Mouse (Mus musculus): ENCODE results near the gene Slc9a3r1. TPM values are rescaled to one million over a fixed set of nuclear protein-coding genes. Genes with fewer than 3 reads are reported as not detected.

Gene Slc9a3r1
- total RNA-seq, 2 experiments from 2014 or later: 76.2 to 83.0 TPM

DNA sequence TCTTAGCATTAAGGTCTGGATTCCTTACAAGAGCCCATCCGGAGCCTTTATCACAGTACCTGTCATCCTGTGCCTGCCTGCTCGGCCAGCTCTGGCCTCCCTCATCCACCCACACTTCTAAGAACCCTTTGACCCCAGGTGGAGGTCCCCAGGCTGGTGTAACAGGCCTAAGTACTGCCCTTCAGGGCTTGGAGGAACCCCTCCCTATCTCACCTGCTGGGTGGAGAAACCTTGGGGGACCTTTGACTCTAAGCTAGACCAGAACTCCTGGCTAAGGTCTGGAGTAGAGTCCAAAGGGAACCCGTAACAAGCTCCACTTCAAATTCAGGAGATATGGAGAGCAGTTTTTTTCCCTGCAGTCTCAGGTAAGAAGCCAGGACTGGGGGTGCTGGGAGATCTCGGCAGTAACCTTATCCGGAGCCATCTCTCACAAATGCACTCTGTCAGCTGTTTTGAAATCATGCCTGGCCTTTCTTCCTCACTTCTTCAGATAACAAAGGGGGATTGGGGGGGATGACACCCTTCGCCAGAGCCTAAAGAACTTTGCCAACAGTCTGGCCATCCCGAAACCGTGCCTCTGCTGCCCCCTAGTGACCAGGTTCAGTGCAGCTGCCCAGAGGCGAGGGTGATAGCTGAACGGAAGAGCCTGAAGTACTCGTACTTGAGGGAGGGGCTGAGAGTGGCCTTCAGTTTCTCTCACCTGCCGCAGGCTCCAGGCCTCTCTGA lies 18.9 kb downstream of the Slc9a3r1 start:
- intact Hi-C loops (cut with DNase I): loop anchor here (2.0 kb wide), 1 partner anchor 19 kb away; the partner anchor contains the start of gene Slc9a3r1

DNA sequence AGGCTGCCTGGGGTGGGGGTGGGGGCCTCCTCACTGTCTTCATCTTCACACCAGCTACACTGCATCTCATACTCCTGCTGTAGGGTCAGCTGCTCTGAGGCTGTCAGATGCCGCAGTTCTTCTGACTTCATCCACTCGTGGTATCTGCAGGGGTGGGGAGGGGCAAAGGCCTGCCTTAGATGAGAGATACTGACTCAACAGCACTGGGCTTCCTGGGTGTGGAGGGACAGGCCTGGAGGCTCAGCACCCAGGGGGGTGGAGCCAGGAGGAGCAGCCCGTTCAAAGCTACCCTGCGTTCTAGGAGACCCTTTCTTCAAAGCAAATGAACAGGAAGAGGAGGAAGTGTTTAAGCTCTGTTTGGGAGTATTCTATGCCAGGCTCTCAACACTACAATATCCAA lies 21.8 kb downstream of the Slc9a3r1 start:
- intact Hi-C loops (cut with DNase I): no loop called here
- DNase-seq (ENCODE audit: low spot score in 2 of 2): no peak

More for the DNA sequence above, 18.9 kb downstream of the Slc9a3r1 start:
- peak; percentile 73 to 80 for DNase-seq (ENCODE audit: low spot score in 2 of 2)

DNA sequence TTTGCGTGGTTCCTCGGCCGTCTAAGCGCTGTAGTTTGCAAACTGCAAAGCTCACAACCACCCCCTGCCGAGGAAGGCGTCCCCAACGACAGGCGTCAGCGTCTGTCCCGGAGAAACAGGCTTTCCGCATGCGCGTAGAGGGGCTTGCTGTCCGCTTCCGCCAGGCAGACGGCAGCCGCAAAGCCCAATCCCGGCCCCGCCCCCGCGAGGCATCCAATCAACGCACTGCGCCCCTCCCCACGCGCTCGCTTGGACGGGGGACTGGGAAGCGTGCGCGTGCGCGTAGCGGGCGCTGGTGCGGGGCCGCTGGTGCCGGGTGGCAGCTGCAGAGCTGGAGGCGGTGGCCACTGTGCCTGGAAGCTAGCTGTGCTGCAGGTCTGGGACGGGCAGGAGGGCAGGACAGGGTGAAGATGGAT lies 24.1 kb downstream of the Slc9a3r1 start, which contains the start of gene Tmem104:
Gene Tmem104 (plus strand): TSS at position 264 of the 416 bp plus-strand sequence.
- DNase-seq (ENCODE audit: low spot score in 2 of 2): peak; percentile 99
- intact Hi-C loops (cut with DNase I): no loop called here

DNA sequence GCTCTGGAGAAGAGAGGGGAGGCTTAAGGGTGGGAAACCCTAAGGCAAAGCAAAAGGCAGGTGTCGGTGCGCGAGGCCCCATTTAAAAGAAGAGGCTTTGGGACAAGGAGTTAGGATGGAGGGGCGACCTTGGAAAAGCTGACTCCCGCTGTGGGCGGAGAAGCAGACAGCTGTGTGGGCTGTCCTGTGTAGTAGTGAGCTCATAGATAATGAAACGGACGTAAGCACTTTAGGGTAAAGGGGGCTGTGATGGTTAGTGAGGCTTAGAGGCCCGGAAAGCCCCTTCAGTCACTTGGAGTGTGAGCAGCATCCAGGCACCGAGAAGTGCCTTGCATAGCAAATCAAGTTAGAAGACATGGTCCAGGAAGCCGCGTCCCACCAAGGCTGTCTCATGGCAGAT lies 24.6 kb downstream of the Slc9a3r1 start, which contains the start of gene Nat9:
Gene Nat9 (minus strand): TSS at position 167 of the 400 bp plus-strand sequence.
- no peak for DNase-seq (ENCODE audit: low spot score in 2 of 2)
- intact Hi-C loops (cut with DNase I): no loop called here

DNA sequence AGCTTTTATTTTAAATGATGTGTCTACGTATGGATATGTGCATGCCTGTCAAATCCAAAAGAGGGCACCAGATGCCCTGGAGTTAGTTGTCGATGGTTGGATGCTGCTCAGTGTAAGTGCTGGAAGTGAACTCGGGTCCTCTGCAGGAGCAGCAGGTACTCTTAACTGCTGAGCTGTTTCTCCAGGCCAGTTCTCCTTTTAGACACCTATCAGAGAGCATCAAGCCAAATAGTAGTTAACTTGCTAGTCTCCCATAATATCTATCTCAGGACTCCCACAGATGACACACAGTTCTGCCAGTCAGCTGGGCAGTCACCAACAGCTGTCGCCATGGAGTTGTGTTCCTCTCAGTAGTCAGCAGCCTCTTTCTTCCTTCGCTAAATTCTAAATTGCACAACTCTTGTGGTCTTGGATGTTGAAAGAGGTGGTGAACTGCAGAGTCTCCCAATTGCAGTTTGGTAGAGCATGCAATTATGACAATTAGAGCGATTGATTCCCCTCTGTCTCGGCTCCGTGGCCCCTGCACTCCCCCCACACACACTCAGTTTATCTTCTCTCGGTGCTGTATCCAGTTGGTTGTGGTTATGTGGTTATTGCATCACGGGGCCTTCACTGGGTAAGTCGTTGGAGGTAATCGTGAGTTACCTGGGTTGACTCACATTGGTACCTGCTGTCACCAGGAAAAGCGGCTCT lies 25.5 kb downstream of the Slc9a3r1 start:
- intact Hi-C loops (cut with DNase I): no loop called here

DNA sequence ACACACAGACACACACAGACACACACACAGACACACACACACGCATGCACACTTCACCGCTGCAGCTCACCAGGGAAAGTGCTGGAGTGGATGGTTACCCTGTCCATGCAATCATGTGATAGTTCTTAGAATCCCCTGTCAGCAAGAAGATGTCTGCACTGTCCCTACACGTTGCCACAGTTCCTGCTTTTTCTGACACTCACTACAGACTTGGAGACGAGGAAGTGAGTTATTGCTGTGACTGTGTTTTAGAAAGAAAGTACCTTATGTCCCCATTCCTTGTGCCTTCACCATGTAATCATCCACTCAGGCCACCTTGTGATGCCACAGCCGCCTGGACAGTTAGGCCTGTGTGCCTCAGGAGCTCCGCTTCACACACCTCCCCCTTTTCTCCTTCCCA lies 26.2 kb downstream of the Slc9a3r1 start:
- intact Hi-C loops (cut with DNase I): no loop called here
- DNase-seq (ENCODE audit: low spot score in 2 of 2): no peak

More for the DNA sequence above, 25.5 kb downstream of the Slc9a3r1 start:
- DNase-seq (ENCODE audit: low spot score in 2 of 2): no peak

DNA sequence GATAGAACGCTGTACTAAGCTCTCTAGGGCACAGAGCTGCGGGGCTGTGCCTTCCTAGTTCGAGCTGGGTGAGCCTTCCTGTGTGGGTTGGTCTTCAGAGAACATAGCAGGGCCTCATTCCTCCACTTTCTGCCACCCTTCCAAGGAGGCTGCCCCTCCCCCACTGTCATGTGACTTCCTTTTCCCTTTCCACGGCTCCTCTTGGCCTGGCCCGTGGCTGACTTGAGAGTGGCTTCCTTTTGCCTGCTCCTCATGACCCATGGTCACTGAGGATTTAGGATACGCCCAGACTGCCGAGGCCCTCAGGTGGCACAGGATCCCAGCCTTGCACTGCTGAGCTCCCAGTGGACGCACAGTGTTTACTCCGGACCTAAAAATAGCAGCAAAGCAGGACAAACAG lies 29.0 kb downstream of the Slc9a3r1 start:
- peak in 1 of 2 experiments; percentile 49 for DNase-seq (ENCODE audit: low spot score in 2 of 2)
- intact Hi-C loops (cut with DNase I): no loop called here

DNA sequence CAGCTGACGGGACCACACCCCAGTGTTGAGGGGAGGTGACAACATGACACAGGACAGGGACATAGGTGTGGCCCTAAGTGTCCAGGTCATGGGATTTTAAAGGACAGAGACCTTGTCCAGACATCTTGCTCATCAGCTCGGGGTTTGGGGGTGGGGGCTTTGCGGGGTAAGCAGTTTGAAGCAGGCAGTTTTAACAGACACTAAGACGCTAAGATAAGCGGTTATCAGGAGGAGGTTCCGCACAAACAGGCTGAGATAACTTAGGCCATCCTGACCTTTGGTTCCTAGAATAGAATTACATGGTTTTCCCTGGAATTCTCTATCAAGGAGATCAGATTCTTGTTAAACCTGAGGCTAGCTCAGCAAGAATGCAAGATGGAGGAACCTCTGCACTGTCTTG lies 31.6 kb downstream of the Slc9a3r1 start:
- DNase-seq (ENCODE audit: low spot score in 2 of 2): no peak
- intact Hi-C loops (cut with DNase I): no loop called here

DNA sequence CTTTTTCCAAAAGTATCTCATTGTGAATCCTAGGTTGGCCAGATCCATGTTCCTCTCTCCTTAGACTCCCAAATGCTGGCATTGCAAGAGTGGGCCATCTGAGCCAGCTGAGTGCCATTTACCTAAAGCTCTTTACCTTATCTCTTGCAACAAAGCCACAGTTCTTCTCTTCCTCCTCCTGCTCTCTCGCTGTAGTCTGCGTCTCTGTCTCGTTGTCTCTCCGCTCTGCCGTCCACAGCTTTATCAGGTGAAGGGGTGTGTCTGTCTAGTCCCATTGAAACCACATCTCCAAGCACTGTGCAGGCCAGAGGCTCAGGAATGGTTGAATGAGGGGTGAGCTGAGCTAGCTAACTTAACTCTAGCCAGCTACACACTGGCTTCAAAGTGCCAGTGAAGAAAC lies 32.8 kb downstream of the Slc9a3r1 start:
- DNase-seq (ENCODE audit: low spot score in 2 of 2): no peak
- intact Hi-C loops (cut with DNase I): no loop called here

DNA sequence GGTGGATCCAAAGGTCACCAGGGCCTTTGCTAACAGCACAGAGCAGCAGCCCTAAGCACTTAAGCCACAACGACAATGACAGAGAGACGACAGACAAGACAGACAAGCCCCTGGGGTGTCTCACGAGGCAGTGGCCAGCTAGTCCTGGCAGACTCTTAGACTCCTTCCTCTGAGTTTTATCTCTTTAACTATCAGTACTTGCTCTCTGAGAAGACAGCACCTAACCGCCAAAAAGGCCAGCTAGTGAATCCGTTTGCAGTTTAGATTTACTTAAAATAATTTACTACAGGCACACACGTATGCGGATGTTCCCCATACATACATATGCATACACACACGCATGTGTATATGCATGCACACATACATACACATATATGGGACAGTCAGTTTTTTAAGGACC lies 34.4 kb downstream of the Slc9a3r1 start:
- no peak for DNase-seq (ENCODE audit: low spot score in 2 of 2)

DNA sequence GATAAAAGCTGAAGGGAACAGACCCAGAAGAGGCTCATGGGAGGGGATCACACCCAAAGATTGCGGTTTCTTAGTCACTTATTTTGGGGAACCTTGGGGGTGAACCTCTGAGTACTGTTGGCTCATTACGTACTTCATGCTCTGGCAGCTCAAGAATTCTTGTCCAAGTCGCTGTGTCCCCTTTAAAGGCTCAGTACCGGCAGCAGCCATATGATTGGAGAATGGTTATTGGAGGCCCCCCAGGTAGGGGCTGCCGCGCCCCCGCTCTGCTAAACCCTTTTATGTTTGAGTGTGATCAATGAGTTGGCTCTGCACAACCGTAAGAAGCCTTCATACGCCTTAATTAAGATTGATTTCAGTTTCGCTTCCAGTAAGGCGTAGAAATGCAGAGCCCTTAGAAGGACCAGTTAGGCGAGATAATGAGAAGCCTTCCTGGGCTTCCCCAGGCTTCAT lies 35.8 kb downstream of the Slc9a3r1 start:
- intact Hi-C loops (cut with DNase I): no loop called here
- no peak for DNase-seq (ENCODE audit: low spot score in 2 of 2)

More for the DNA sequence above, 34.4 kb downstream of the Slc9a3r1 start:
- intact Hi-C loops (cut with DNase I): no loop called here

DNA sequence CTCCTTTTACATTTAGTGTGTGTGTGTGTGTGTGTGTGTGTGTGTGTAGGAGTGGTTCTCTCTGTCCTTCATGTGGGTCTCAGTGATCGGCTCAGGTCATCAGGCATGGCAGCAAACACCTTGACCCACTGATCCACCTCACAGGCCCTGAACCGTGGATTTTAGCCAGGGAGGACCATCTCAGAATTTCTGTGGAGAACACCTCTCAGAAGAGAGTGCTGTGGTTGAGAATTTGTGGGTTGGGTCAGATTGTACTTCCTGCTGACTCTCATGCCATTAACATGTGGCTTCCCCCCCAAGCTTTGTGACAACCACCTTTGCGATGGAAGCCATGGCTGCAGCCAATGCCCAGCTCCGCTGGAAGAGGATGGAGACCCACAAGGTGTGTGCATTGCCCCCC lies 37.4 kb downstream of the Slc9a3r1 start:
- no peak for DNase-seq (ENCODE audit: low spot score in 2 of 2)
- intact Hi-C loops (cut with DNase I): loop anchor here (5.0 kb wide), 1 partner anchor 152 kb away; no protein-coding TSS in a partner anchor

DNA sequence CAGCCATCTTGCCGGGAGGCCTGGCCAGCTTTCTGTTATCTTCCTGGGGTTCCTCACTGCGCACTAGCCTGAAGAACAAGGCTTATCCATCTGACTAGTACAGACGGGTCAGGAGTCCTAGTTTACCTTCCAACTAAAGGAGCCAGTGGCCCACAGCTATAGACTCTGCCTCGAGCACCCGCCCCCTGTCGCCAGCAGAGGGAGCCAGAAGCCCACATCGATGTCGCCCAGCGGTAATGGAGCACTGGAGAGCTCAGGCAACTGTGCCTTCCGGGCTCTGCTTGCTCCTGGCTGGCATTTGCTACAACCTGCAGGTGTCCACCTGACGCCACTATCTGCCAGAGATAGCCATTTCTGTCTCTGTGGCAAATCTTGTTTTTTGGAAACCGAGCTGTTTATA lies 39.2 kb downstream of the Slc9a3r1 start:
- intact Hi-C loops (cut with DNase I): loop anchor here (2.0 to 5.0 kb wide), 2 partner anchors 68 to 150 kb away; no protein-coding TSS in a partner anchor
- DNase-seq (ENCODE audit: low spot score in 2 of 2): peak; percentile 80 to 88

DNA sequence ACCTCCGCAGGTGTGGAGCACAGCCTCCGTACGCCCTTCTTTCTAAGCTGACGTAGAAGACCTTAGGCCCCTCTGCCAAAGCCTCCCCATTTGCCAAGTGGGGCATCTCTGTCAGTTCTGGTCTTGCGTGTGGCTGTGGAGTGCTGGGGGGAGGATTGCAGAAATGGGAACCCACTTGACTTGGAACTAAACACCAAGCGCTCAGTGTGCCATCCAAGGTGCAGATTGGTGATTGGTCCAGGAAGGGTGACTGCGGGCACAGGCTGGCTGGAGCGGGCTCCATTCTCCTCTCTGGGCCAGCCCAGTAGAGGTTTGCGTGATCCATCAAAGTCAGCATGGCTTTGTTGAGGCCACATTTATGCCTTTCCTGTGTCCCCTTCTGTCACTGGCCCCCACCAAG lies 39.6 kb downstream of the Slc9a3r1 start:
- DNase-seq (ENCODE audit: low spot score in 2 of 2): no peak
- intact Hi-C loops (cut with DNase I): loop anchor here (2.0 to 5.0 kb wide), 2 partner anchors 68 to 150 kb away; no protein-coding TSS in a partner anchor

DNA sequence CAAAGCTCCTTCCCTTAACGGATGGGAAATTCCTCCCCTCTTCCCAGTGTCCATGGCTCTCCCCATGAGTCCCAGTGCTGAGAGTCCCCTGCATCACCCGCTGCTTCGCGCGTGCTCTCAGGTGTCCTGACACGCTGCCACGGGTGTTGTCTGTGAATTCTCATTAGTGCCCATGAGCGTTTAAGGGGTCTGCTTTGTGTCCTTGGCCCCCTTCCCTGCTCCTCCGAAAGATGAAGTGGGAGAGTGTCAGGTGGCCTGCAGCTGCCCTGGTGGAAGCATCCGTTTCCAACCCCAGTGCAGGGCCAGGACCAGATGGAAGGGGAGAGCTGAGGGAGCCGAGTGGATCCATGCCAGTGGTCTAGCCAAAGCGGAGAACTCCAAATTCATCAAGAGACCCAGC lies 45.0 kb downstream of the Slc9a3r1 start:
- intact Hi-C loops (cut with DNase I): no loop called here
- DNase-seq (ENCODE audit: low spot score in 2 of 2): no peak

DNA sequence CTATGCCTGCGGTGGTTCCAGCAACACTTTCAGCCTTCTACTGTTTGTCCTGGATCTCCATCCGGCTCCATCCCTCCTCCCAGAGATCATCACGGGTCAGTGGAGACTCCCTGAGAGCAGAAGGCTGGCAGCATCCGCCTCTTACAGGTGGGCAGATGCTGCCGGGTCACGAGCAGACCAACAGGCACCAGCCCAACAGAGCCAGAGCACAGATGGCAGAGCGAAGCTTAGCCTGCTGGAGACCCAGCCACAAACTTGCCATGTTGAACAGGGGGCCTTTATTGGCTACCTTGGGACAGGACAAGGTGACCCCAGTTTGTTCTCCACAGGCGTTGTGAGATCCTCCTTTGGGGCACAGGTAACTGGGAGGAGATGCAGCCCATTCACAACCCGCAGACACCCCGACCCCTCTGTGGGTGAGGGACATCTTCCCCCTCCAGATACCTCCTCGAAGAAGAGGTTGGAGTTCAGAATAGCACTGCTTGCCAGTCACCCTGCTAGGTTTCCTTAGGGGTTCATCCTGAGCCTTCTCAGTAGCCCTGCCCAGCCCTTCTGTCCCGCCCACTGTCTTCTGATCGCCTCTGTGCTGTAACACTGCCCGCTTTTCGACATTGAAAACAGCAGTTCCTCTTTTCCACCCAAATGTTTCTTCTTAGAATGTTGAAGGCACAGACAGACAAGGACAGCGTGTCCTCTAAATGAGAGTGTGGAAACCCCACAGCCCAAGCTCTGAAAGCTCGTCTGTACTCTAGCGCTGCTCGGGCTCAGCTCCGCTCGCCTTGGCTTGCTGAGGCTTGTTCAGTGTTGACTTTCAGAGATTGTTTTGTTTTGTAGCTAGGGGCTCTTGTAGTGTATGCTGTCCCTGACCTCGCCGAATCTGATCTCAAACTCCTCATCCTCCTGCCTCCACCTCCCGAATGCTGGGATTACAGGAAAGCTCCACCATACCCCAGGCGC lies 45.9 kb downstream of the Slc9a3r1 start:
- DNase-seq (ENCODE audit: low spot score in 2 of 2): no peak
- intact Hi-C loops (cut with DNase I): no loop called here

DNA sequence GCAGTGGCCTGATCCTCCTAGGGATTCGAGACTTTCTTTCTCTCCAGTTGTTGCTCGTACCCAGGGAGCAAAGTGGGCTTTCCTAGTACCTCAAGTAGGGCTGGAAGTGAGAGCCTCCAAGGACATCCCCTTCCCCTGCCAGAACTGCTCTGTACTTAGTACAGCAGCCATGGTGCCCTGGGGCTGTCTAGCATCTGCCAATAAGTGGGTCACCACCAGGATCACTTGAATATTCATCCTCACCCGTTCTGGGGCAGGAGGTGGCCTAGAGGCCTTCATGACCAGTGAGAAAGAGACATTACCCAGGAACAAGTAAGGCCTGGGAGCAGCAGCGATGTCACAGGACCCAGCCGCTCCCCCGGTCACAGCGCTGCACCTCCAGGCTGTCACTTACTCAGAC lies 46.8 kb downstream of the Slc9a3r1 start:
- intact Hi-C loops (cut with DNase I): no loop called here

DNA sequence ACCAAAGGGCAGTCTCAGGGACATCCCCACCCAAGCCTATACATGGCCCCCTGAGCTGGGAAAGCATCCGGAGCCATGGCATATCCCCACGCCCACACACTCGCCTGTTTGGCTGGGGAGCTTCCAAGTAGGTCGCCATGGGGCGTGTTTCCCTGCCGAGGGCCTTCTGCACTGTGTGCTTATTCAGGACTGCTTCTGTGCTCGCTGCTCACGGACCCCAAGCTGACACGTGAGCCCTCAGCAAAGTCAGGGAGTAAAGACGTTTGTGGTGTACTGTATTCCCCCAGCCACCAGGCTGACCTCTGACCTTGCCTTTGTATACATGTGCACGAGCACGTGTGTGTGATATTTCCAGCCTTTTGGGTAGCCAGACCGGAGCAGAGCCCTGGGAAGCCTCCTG lies 49.0 kb downstream of the Slc9a3r1 start:
- intact Hi-C loops (cut with DNase I): no loop called here
- no peak for DNase-seq (ENCODE audit: low spot score in 2 of 2)

More for the DNA sequence above, 46.8 kb downstream of the Slc9a3r1 start:
- no peak for DNase-seq (ENCODE audit: low spot score in 2 of 2)

DNA sequence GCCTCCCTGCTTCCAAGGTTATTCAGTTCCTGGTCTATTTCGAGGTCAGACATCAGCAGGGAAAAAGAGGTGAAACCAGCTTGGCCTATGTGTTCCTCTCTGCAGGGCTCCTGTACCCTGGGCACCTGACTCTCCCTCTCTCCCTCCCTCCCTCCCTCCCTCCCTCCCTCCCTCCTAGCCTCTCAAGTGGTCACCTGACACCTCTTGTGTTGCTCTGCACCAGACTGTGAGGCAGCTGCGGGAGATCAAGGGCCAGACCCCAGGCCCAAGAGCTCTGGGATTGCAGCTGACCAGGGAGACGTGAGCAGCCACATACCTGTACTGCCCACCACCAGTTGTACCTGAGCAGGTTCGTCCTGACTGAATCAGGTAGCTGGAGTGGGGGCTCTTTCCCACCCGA lies 52.0 kb downstream of the Slc9a3r1 start:
- intact Hi-C loops (cut with DNase I): no loop called here
- no peak for DNase-seq (ENCODE audit: low spot score in 2 of 2)
